Mouse (Mus musculus): ENCODE results near the gene Lrrc58.

Lrrc58 gene

GRCm38 (mm10) chr16:37868506-37869469 lies 599 bp downstream of the Lrrc58 start:
- DNase-seq (ENCODE audit: low read depth in 1 of 2, low spot score in 2 of 2) = no peak

GRCm38 (mm10) chr16:37869470-37870231 lies 1.5 kb downstream of the Lrrc58 start:
- no peak for DNase-seq (ENCODE audit: low read depth in 1 of 2, low spot score in 2 of 2)

GRCm38 (mm10) chr16:37871112-37871715 lies 3.0 kb downstream of the Lrrc58 start:
- DNase-seq (ENCODE audit: low read depth in 1 of 2, low spot score in 2 of 2) = no peak

- no peak for DNase-seq (ENCODE audit: low read depth in 1 of 2, low spot score in 2 of 2)
Observed at GRCm38 (mm10) chr16:37874501-37875235, 6.5 kb downstream of the Lrrc58 start.

GRCm38 (mm10) chr16:37877406-37877805 lies 9.2 kb downstream of the Lrrc58 start:
- DNase-seq (ENCODE audit: low read depth in 1 of 2, low spot score in 2 of 2) = no peak

GRCm38 (mm10) chr16:37878951-37879505 lies 10.8 kb downstream of the Lrrc58 start:
- DNase-seq (ENCODE audit: low read depth in 1 of 2, low spot score in 2 of 2) = no peak

GRCm38 (mm10) chr16:37879750-37880419 lies 11.7 kb downstream of the Lrrc58 start:
- no peak for DNase-seq (ENCODE audit: low read depth in 1 of 2, low spot score in 2 of 2)

GRCm38 (mm10) chr16:37881168-37881567 lies 13.0 kb downstream of the Lrrc58 start:
- DNase-seq (ENCODE audit: low read depth in 1 of 2, low spot score in 2 of 2) = no peak

- DNase-seq (ENCODE audit: low read depth in 1 of 2, low spot score in 2 of 2) = no peak
Observed at GRCm38 (mm10) chr16:37888986-37889385, 20.8 kb downstream of the Lrrc58 start.

- DNase-seq (ENCODE audit: low read depth in 1 of 2, low spot score in 2 of 2) = no peak
Observed at GRCm38 (mm10) chr16:37892667-37893066, 24.5 kb downstream of the Lrrc58 start.

GRCm38 (mm10) chr16:37893381-37893780 lies 25.2 kb downstream of the Lrrc58 start:
- DNase-seq (ENCODE audit: low read depth in 1 of 2, low spot score in 2 of 2) = no peak

GRCm38 (mm10) chr16:37893942-37894341 lies 25.8 kb downstream of the Lrrc58 start:
- DNase-seq (ENCODE audit: low read depth in 1 of 2, low spot score in 2 of 2) = no peak

GRCm38 (mm10) chr16:37898790-37899189 lies 30.6 kb downstream of the Lrrc58 start:
- DNase-seq (ENCODE audit: low read depth in 1 of 2, low spot score in 2 of 2) = no peak

- DNase-seq (ENCODE audit: low read depth in 1 of 2, low spot score in 2 of 2) = no peak
Observed at GRCm38 (mm10) chr16:37899357-37899756, 31.2 kb downstream of the Lrrc58 start.

- no peak for DNase-seq (ENCODE audit: low read depth in 1 of 2, low spot score in 2 of 2)
Observed at GRCm38 (mm10) chr16:37901318-37901717, 33.1 kb downstream of the Lrrc58 start.

GRCm38 (mm10) chr16:37906456-37906855 lies 38.3 kb downstream of the Lrrc58 start:
- no peak for DNase-seq (ENCODE audit: low read depth in 1 of 2, low spot score in 2 of 2)

GRCm38 (mm10) chr16:37911086-37911485 lies 42.9 kb downstream of the Lrrc58 start:
- DNase-seq (ENCODE audit: low read depth in 1 of 2, low spot score in 2 of 2) = no peak

GRCm38 (mm10) chr16:37916138-37916817 lies 48.1 kb downstream of the Lrrc58 start, which contains the start of gene Gpr156:
TSS of gene Gpr156 (plus strand) at chr16:37916496.
- no peak for DNase-seq (ENCODE audit: low read depth in 1 of 2, low spot score in 2 of 2)

- DNase-seq (ENCODE audit: low read depth in 1 of 2, low spot score in 2 of 2) = no peak
Observed at GRCm38 (mm10) chr16:37916818-37917201, 48.6 kb downstream of the Lrrc58 start.

All from monocyte, adult 2 months (primary cell).